Mouse (Mus musculus) fibroblast of lung, adult 2 months (primary cell): ENCODE measurements around the gene Aspscr1.
A peak's percentile ranks its signal among the peaks of the same experiment; 100 is the strongest.
"Not testable (repeated sequence)": the region's sequence is repeated elsewhere in the genome, so short reads cannot be mapped to it uniquely, and the experiment has no call there.

ENCODE experiments used
- DNase-seq: peaks from one replicate; pipeline ENCODE4 v3.0.0-alpha.2; 2011; ENCODE audit warnings: low read depth

The Aspscr1 gene

DNA sequence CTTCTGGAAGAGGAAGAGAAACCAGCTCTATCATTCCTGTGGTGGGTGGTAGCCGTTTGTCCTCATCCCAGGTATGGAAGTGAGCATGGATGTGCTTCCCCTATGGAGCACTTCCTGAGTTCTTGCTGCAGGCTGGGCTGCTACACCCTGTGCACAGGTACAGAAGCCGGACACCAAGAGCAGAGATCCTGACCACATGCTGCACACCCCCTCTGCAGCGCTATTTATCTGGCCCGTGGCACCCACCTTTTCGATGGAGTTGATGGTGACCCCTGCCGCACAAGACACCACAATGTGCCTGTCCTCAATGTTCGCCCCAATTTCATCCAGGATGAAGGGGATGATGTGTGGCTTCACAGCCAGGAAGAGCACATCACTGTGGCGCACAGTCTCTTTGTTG is 30.9 kb upstream of the Aspscr1 start:
- DNase-seq, result no peak

DNA sequence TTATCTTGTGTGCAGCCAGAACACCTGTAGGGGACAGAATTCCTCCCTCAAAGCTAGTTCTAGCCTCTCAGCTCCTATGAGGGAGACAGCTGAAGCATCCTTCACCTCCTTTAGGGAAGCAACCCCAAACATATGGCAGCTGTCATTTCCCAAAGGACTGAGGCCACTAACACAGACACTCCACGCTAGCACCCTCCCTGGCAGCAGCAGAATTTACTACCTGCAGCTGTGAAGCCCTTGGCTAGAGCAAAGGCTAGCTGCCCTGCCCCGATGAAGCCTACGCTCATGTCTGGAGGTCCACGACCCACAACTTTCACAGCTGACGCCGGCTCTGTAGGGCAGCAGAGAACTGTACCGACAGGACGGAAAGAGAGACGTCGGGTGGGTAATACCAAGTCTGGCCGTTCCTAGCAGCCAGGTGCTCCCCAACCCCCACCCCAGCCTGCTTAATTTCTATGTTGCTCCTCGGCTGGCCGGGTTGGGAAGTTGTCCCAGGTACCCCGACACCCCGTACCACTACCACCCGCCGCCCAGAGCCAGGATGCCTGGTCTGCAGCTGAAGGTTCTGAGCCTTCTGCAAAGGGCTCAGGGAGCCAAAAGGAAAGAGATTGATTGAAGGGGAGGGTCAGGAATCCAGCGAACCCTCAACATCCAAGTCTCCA is 29.7 kb upstream of the Aspscr1 start:
- DNase-seq, result no peak

DNA sequence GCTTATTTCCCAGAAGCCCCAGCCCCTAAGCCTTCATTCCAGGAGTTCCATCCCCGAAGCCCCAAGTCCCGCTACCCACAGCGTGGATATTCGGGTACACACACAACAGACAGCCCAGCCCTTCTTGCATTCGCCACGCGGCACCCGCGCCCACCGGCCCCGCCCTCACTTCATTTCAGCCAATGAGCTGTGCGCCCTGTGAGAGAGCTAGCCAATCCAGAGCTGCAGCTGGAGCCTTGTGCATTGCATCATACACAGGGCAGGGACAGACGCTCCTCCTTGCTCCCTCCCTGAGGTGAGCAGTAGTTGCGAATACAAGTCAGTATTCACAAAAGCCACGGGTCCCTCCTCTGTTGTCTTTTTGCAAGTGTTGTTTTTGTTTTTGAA is 29.2 kb upstream of the Aspscr1 start, which contains the start of gene Pycr1:
Gene Pycr1, minus strand, starts transcription at position 169 of the 387 bp plus-strand sequence.
- peak; percentile 90 for DNase-seq

DNA sequence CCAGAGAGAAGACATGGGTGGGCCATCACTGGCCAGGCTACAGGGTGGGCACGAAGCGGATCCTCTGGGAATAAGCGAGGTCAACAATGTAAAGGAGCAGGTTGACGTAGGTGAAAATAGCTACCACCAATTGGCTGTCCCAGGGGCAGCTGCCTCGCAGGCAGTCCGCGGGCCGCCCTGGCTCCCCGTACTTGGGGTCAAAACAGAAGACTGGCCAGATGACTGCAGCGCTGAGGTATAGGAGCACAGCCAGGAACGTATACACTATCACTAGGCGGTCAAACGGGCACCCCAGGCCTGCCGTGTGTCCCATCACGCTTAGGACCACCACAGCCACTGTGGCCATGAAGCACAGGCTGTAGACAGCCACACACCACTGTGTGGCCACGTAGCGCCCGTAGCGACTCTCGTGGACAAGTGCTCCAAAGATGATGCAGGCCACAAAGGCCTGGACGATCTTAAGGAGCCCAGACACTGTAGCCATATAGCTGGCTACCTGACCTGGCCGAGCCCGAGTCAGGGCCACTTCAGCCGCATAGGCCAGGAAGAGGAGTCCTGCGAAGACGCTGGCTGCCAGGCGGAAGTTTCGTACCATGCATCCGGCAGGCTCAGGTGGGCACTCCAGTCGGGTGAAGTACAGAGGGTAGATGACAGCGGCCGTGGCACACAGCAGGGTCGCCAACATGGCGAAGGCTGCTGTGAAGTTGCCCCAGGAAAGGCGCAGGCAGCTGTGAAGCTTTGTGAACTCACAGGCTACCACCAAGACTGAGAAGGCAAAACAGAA is 25.5 kb upstream of the Aspscr1 start:
- no peak for DNase-seq

DNA sequence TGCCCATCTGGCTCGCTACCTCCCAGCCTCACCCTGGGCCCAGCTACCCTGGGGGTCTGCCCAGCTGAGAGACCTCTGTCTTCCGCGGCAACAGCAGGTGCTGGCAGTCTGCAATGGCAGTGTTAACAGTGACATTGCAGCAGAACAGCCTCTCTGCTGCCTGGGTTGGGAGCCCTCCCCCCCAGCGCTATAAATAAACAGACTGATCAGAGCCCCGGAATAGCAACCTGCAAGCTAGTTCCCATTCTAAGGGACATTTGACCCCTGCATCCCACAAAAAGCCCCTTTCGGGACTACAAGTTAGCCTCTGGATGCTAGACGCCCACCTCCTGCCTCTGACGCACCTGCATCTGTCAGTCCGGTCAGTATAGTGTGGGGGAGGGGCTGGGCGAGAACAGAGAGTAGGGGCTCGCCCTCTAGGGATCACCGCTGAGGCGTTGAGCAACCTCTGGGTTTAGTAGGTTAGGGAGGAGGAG is 24.7 kb upstream of the Aspscr1 start, which contains the start of gene Myadml2:
Gene Myadml2, minus strand, starts transcription at position 158 of the 476 bp plus-strand sequence.
- no peak for DNase-seq

DNA sequence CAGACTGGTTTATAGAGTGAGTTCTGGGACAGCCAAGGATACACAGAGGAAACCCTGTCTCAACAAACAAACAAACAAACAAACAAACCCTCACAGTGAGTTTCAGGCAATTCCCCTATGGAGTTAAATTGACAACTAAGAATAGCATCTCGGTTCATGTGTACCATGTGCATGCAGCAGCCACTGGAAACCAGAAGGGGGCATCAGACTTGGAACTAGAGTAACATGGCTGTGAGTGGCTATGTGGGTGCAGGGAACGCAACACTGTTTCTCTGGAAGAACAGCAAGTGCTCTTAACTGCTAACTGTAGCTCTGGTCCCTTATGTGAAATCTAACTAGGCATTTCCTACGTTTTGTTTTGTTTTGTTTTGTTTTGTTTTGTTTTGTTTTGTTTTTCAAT is 20.9 kb upstream of the Aspscr1 start:
- DNase-seq, result no peak

DNA sequence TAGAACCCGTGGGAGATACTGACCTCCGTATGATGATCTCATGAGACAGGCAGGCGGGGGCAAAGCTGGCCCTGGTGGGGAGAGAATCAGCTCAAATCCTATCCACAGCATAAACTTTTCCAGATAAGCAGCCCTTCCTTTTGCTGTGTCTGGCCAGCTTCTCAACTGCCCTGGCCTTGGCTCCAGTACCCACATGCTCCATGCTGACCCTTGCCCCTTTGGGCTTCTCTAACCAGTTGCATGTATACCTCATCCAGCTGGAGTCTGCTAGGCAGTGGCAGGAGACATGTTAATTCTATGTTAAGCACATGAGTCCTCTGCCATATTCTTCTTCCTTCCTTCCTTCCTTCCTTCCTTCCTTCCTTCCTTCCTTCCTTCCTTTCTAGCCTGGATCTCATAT is 18.0 kb upstream of the Aspscr1 start:
- no peak for DNase-seq

DNA sequence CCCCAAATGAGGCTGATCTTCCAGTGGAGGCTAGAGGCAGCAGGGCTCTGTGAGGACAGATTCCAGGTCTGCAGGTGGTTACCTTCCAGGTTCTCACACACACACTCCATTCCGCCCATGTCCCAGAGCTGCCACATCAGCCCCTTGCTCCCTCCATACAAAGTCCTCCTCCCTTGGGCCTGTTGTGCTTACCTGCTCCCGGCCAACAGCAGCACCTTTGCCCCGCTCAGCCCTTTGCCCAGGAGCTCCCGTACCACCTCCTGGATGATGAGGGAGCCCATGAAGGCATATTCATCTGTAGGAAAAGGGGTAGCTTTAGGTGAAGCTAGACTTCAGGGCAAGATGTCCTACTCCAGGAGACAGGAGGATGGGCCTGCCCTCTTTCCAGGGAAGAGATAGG is 15.5 kb upstream of the Aspscr1 start:
- DNase-seq, result no peak

DNA sequence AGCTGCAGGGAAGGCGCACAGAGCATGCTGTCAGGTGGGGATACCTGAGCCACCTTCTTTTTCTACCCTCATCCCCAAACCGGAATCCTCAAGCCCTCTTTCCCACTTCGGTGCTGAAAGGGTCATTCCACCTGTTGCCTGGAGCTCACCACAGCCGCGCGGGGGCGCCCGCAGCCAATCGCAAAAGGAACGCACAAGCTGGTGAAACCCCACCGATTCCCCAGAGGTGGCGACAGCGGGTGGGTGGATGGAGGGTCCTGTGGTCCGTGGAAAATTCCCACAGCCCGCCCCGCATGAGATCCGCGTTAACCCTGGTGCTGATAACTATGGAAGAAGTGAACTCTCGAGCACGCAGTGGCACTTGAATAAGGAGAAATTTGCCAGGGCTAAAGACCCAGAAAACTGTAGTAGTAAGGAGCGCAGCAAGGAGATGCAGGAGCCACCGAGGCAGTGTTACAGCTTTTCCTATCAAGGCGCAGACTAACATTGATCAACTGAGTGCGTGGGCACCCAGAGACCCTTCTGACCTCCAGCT is 13.8 kb upstream of the Aspscr1 start:
- no peak for DNase-seq

DNA sequence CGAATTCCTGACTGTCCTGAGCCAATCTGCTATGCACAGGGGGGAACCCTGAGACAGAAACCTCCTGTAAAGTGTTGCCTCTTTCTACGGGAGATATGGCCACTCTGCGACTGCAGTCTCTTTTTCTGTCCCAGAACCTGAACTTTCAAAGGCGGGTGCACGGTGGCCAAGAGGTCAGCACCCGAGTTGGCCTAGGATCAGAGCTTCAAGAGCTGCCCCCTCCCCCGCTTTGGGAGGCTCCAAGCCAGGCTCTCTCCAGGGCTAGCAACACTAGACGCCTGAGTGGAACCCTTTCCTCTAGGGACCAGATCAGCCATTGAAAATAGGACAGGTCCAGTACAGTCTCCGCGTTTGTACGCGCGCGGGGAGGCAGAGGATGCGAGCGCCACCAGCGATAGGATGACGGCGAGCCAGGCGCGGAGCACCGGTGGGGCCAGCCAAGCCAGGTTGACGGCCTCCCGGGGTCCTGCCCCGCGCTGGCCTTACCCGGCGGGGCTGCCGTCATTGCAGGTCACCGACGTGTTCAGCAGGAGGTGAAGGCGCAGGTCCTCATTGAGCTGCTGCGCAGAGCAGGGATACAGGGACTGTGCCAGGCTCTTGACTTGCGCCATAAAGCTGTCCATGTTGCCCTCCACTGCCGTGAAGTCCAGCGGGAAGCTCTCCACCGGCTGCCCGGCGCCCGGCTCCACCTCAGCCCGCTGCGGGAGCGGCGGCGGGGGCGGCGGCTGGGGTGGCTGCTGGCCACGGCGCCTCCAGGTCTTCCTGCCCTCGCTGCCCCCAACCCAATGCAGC is 13.1 kb upstream of the Aspscr1 start:
- DNase-seq, result no peak

DNA sequence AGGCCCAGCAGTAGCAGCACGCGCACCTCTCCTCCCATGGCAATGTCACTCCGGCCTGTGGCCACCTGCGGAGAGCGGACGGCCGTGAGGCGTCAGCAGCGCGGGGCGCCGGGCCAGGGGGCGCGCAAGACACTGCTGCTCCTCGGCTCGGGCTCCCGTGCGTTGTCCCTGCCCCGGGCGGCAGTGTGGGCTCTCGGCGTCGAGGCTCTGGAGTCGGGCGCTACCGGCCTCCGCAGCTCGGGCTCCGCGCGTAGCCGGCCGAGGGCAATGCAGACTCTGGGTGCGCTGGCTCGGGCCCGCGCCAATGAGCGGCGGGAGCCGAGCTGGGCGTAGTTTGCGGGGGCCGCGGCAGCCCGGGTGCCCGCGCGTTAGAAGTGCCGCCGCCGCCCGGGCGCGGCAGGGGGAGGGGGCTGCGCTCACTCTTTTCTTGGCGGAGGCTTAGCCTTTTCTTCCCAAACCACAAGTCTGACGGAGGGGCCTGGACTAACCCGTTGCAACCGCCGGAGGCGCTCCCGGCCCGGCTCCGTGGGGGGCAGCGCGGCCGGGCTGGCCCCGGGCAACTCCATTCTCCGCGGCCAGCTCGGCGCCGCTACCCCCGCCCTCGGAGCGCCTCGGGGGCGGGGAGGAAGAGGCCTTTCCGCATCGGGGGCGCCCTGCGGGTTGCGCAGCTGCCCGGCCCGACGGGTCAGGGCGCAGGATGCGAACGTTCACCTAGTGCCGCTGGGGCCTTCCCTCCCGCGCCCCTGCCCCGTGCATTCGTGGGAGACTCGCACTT is 12.3 kb upstream of the Aspscr1 start:
- no peak for DNase-seq

DNA sequence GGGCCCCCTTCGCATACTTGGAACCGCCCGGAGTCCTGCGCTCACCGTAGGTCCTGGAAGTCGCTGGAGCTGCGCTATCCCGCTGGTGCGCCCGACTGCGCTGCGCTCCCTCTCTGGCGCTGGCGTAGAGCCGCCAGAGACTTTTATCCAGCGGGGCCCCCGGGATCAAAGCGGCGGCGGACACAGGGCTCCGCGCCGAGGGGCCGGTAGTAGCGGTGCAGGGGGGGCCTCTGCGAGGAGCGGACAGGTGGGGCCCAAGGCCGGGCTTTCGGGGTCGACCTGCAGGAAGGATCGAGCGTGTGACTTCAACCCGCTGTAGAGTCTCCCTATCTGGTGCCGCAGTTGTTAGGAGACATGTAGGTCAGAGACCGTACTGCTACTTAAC is 11.7 kb upstream of the Aspscr1 start, which contains the start of gene Notum:
Gene Notum, minus strand, starts transcription at position 100 of the 385 bp plus-strand sequence.
- no peak for DNase-seq

DNA sequence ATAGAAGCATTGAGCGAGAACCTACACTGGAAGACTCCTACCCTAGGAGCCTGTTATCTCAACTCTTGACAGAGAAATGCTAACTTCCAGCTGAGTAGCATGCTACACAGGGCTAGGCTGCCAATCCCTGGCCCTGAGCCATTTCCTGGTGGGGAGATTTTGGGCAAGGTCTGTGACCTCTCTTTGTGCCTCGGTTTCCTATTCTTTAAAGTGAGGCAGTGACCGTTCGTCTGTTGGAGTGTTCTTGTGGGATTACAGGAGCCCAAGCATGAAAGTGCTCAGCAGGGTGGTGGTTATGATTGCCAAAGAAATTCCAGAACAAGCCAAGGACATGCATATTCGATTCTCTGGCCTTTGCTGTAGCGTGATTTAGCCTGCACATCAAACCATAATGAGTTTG is 10.0 kb upstream of the Aspscr1 start:
- DNase-seq, result no peak

DNA sequence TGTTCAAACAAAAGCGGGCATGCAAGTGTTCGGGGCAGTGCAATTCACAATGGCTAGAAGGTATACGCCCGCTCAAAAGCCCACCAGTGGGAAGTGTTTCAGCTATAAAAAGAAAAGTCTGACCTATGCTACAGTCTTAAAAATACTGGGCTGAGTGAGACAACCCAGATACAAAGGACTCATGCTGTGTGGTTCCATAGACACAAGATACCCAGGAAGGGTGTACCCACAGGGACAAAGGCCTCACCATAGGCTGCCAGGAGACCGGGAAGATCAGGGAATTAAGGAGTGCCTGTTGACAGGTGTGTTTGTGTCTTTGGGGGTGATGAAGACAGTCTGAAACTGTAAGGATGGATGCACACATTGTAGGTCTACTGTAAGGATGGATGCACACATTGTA is 9.1 kb upstream of the Aspscr1 start:
- DNase-seq, result no peak

DNA sequence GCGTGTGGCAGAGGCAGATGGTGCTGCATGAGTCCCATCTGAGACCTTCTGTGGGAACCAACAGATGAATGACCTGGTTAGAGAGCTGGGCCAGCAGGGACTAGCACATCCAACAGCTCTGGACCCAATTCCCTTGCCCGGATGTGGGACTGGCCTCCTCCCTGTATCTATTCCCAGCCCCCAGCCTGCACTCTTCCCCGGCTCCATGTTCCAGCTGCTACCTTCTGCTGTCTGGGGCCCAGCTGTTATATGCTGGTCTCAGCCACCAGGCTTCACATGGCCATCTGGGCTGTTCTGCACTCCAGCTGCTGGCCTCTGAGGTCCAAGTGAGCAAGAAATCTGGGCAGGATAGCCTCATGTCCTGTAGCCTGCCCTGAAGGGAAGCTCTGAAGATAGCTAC is 7.4 kb upstream of the Aspscr1 start:
- DNase-seq, result no peak

DNA sequence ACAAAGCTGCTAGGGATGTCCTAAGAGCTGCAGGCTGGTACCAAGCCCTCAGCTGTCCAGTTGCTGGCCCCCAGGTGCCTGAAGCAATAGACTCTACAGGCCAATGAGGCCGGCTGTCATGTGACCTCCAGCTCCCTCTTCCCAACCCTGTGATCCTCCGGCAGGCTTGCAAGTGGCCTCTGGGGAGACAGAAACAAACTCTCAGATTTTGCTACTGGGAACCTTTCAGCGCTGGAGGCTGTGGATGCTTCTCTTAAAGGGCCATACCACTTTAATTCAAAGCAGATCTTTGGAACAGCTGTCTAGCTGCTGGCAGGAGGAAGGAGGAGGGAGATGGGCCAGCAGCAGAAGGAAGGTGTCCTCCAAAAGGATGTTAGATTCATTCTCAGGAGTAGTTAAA is 6.2 kb upstream of the Aspscr1 start:
- no peak for DNase-seq

DNA sequence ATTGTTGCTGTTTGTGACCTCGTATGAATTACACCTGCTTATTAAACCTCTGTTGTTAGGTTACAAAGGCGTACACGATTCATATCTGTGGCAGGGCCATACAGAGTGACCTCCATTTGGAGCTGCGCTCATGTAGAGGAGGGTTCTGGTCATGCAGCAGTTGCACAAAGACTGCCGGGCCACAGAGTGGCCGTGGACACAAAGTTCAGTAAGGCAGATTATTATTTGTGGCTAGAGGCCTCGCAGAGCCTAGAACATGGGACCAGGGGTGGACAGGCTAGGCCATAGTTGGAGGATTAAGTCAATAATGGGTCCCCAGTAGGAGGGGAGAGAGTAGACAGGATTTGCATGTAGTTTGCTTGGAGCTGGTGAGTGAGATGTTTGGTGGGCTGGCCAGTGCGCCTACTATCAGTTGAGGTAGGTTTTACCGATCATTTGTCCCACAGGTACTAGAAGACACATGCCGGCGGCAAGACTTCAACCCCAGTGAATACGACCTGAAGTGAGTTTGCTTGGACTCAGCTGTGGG is 885 bp downstream of the Aspscr1 start:
- DNase-seq, result no peak

DNA sequence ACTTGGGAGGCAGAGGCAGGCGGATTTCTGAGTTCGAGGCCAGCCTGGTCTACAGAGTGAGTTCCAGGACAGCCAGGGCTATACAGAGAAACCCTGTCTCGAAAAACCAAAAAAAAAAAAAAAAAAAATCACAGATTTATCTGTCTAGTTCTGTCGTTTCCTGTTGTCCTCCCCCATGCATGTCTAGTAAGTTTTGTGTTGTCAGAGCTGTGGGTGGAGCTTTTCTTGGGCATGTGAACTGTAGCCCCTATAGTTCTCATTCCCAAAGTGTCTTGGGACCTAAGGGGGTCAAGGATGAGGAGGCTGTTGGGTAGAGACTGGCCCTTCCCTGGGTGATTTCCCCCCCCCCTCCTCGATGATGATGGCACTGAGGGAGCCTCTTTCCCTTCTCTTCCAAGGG is 3.1 kb downstream of the Aspscr1 start:
- DNase-seq, result not testable (repeated sequence)

DNA sequence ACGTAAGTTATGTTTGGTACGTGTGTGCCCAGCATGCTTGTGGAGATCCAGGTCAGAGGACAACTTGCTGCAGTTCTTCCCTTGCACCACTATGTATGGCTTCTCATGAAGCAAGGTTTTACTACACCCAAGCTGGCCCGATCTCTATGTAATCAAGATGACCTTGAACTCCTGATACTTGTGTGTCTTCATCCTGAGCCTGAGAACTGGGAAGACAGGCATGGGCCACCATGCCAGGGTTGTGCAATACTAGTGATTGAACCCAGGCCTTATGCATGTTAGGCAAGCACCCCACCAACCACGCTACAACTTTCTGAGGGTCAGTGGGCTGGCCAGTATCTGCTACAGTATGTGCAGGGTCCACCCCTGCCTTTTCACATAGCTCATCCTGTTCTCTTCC is 4.2 kb downstream of the Aspscr1 start:
- DNase-seq, result no peak

DNA sequence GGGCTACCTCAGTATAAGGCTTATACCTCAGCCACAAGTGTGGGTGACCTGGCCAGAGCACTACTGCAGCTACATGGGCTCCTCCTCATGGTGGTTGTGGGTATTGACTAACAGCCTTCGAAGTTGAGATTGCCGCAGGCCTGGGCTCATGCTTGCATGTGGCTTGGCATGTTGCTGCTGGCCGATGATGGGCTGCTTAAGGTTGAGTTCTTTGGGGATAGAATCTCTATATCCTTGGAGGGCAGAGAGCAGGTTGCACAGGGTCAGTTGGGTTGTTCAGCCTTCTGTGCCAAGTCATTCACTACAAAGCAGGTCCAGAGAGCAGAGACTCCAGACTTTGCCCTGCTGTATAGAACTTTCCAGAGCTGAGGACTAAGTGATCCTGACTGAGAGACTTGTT is 7.1 kb downstream of the Aspscr1 start:
- DNase-seq, result no peak

DNA sequence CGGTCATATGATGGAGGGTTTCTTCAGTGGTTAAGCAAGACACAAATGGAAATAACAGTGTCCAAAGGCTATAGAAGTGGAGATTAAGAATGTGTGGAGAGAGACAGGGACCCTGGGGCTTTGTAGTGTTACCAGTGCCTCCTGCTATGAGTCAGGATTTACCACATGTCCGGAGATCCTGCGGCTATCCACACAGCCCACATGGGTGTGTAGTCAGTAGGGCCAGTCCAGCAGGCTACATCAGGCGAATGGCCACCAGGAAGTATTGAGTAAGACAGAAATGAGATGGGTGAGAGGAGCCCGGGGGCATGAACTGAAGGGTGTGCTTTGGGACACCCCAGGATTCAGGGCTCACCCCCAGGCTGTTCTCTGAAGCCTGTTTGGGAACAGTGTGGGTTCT is 9.9 kb downstream of the Aspscr1 start:
- no peak for DNase-seq
